Mouse (Mus musculus): Measurements from ENCODE around the gene Casp3.
A peak's percentile ranks its signal among the peaks of the same experiment; 100 is the strongest.

The Casp3 gene

DNA sequence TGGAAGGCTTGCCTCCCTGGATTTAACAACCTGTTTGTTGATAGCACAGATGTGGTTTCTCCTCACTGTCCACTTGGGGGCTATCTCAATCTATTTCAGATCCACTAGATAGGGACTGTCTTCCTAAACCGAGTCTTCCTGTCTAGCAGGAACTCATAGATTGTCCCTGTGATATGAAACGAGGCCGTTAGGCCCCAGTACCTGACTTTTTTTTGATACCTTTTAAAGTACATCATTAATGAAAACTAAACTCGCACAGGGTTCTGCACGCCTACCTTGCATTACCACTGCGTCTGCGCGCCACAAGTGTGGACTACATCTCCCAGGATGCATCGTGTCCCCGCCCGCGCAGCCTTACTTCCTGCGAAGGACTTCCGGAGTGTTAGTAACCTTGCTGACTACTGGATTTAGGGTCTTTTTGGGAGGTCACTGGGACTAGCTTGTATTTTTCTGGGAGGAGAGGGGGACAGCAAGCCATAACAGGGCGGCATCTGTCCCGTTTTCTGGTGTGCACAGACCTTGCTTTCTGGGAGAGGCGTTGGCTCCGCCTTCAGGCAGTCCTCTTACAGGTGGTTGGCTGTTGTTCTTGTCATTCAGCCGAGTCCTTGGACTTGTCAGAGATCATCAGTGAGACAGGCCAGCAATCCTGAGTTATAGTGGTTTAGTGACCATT lies 69.7 kb downstream of the Casp3 start:
- DNase-seq = peak; percentile 92 to 94

Data from cerebellum, postnatal 25 days (tissue).